Mouse (Mus musculus) heart, embryonic 12.5 days (tissue): ENCODE measurements around the gene Cyp2d10. TPM values are rescaled to one million over a fixed set of nuclear protein-coding genes. Genes with fewer than 3 reads are reported as not detected.
"Not testable (repeated sequence)": the region's sequence is repeated elsewhere in the genome, so short reads cannot be mapped to it uniquely, and the experiment has no call there.

Experiments used
- ATAC-seq: fragments of 200-750 bp; cut with Nextera tagmentation; 2 replicates; pipeline ENCODE4 v1.8.0; 2017; ENCODE audit warnings: moderate TSS enrichment, moderate library complexity; ENCODE audit not compliant: insufficient number of reproducible peaks, low FRiP score
- H3K27ac ChIP-seq: fragments of 300-500 bp; sonication (generic); 2 replicates; pipeline ENCODE4 v1.5.1; 2016; ENCODE audit warnings: mild to moderate bottlenecking, moderate library complexity; ENCODE audit not compliant: poor library complexity, severe bottlenecking
- H3K27me3 ChIP-seq: fragments of 300-500 bp; sonication (generic); replicated peaks from 2 replicates; pipeline ENCODE4 v1.6.1; 2016; ENCODE audit warnings: mild to moderate bottlenecking, moderate library complexity
- H3K36me3 ChIP-seq: fragments of 300-500 bp; sonication (generic); 2 replicates; pipeline ENCODE4 v1.6.1; 2016; ENCODE audit warnings: mild to moderate bottlenecking, moderate library complexity
- H3K4me1 ChIP-seq: fragments of 300-500 bp; sonication (generic); replicated peaks from 2 replicates; pipeline ENCODE4 v1.6.1; 2016; ENCODE audit warnings: mild to moderate bottlenecking
- H3K4me2 ChIP-seq: fragments of 300-500 bp; sonication (generic); 2 replicates; pipeline ENCODE4 v1.6.1; 2016; ENCODE audit warnings: mild to moderate bottlenecking, moderate library complexity
- H3K4me3 ChIP-seq: fragments of 300-500 bp; sonication (generic); 2 replicates; pipeline ENCODE4 v1.5.1; 2016; ENCODE audit warnings: mild to moderate bottlenecking
- H3K9ac ChIP-seq: fragments of 300-500 bp; sonication (generic); 2 replicates; pipeline ENCODE4 v1.6.1; 2016; ENCODE audit warnings: mild to moderate bottlenecking, moderate library complexity
- H3K9me3 ChIP-seq: fragments of 300-500 bp; sonication (generic); replicated peaks from 2 replicates; pipeline ENCODE4 v1.6.1; 2016; ENCODE audit warnings: mild to moderate bottlenecking, moderate library complexity
- WGBS: fragments of 180-500 bp; shearing (Covaris S2); methylation state at CpG from one replicate; pipeline ENCODE4 v1.1.7; 2016; 5-methylcytosine and 5-hydroxymethylcytosine counted together
- polyA plus RNA-seq: library from polyadenylated mRNA; unstranded; fragments of >200 nt; fragmentation: Nextera tagmentation; extraction: Ambion mirVana; gene quantifications from 2 replicates; pipeline ENCODE4 v1.2.1, GENCODE M21; 2016

Cyp2d10 gene
- polyA plus RNA-seq, 1 experiment from 2014 or later, result 0.15 TPM

- H3K9ac ChIP-seq, result no peak overlapping the region
- WGBS, result 71% methylated on average over 17 of the region's 17 CpGs
- peak overlapping the region; percentile 63 for H3K27ac ChIP-seq
These were observed 30.4 kb downstream of the Cyp2d10 start for GRCm38 (mm10) chr15:82376393-82377138.

GRCm38 (mm10) chr15:82375855-82376254 lies 31.1 kb downstream of the Cyp2d10 start:
- H3K4me2 ChIP-seq, result no peak overlapping the region
- no peak overlapping the region for H3K9ac ChIP-seq
- 88% methylated on average over 9 of the region's 9 CpGs for WGBS
- H3K4me3 ChIP-seq, result no peak overlapping the region
- 0 out of 2 replicates have a peak overlapping the region, but pooled peaks have one; percentile 63 for H3K27ac ChIP-seq
- peaks cover 5% of the 10 kb centered on the region; the same call in 1 of the 2 replicates for H3K27me3 ChIP-seq
- H3K9me3 ChIP-seq, result no peaks in the 10 kb centered on the region
- ATAC-seq, result no peak
- H3K4me1 ChIP-seq, result peaks cover 35% of the 10 kb centered on the region
- peaks cover 16% of the 10 kb centered on the region; the same call in 1 of the 2 replicates for H3K36me3 ChIP-seq

More at GRCm38 (mm10) chr15:82376393-82377138, 30.4 kb downstream of the Cyp2d10 start:
- H3K4me1 ChIP-seq, result peaks cover 39% of the 10 kb centered on the region
- no peaks in the 10 kb centered on the region for H3K9me3 ChIP-seq
- H3K4me2 ChIP-seq, result no peak overlapping the region
- ATAC-seq, result no peak
- H3K36me3 ChIP-seq, result peaks cover 16% of the 10 kb centered on the region; the same call in 1 of the 2 replicates
- no peak overlapping the region for H3K4me3 ChIP-seq
- peaks cover 5% of the 10 kb centered on the region; the same call in 1 of the 2 replicates for H3K27me3 ChIP-seq

GRCm38 (mm10) chr15:82374437-82374836 lies 32.6 kb downstream of the Cyp2d10 start:
- Histone ChIP-seq H3K27me3 (peaks cover 5% of the 10 kb centered on the region; the same call in 1 of the 2 replicates), H3K36me3 (peaks cover 16% of the 10 kb centered on the region; the same call in 1 of the 2 replicates), H3K9me3 (no peaks in the 10 kb centered on the region), H3K4me1 (peaks cover 29% of the 10 kb centered on the region), H3K4me3 (no peak overlapping the region), H3K27ac (no peak overlapping the region), H3K4me2 (no peak overlapping the region), H3K9ac (no peak overlapping the region)
- 91% methylated on average over 5 of the region's 5 CpGs for WGBS
- no peak for ATAC-seq

- whole genome bisulfite sequencing, result 76% methylated on average over 5 of the region's 5 CpGs
- no peak for ATAC-seq
- no peak overlapping the region for H3K9ac ChIP-seq
These were observed 34.0 kb downstream of the Cyp2d10 start for GRCm38 (mm10) chr15:82372991-82373390.

GRCm38 (mm10) chr15:82372446-82372845 lies 34.5 kb downstream of the Cyp2d10 start:
- H3K27me3 ChIP-seq, result peaks cover 5% of the 10 kb centered on the region; the same call in 1 of the 2 replicates
- peaks cover 16% of the 10 kb centered on the region; the same call in 1 of the 2 replicates for H3K36me3 ChIP-seq
- peaks cover 13% of the 10 kb centered on the region; the same call in 1 of the 2 replicates for H3K4me1 ChIP-seq
- H3K9ac ChIP-seq, result no peak overlapping the region
- H3K4me2 ChIP-seq, result no peak overlapping the region
- H3K9me3 ChIP-seq, result no peaks in the 10 kb centered on the region
- no peak for ATAC-seq
- H3K4me3 ChIP-seq, result no peak overlapping the region
- 81% methylated on average over 6 of the region's 6 CpGs for WGBS
- no peak overlapping the region for H3K27ac ChIP-seq

More at GRCm38 (mm10) chr15:82372991-82373390, 34.0 kb downstream of the Cyp2d10 start:
- Histone ChIP-seq H3K27ac (no peak overlapping the region), H3K36me3 (peaks cover 16% of the 10 kb centered on the region; the same call in 1 of the 2 replicates), H3K27me3 (peaks cover 5% of the 10 kb centered on the region; the same call in 1 of the 2 replicates), H3K4me2 (no peak overlapping the region), H3K4me1 (peaks cover 18% of the 10 kb centered on the region), H3K4me3 (no peak overlapping the region), H3K9me3 (no peaks in the 10 kb centered on the region)

GRCm38 (mm10) chr15:82368851-82369250 lies 38.1 kb downstream of the Cyp2d10 start:
- Histone ChIP-seq H3K4me2 (no peak overlapping the region), H3K36me3 (peaks cover 14% of the 10 kb centered on the region; the same call in 1 of the 2 replicates), H3K9me3 (no peaks in the 10 kb centered on the region), H3K27me3 (peaks cover 5% of the 10 kb centered on the region; the same call in 1 of the 2 replicates), H3K4me1 (no peaks in the 10 kb centered on the region), H3K9ac (no peak overlapping the region), H3K4me3 (no peak overlapping the region), H3K27ac (no peak overlapping the region)
- 90% methylated on average over 1 of the region's 1 CpGs for WGBS
- ATAC-seq, result no peak

GRCm38 (mm10) chr15:82368146-82368545 lies 38.8 kb downstream of the Cyp2d10 start:
- Histone ChIP-seq H3K4me1 (no peaks in the 10 kb centered on the region), H3K4me3 (no peak overlapping the region), H3K36me3 (peaks cover 11% of the 10 kb centered on the region; the same call in 1 of the 2 replicates), H3K27ac (no peak overlapping the region), H3K27me3 (peaks cover 4% of the 10 kb centered on the region; the same call in 1 of the 2 replicates), H3K4me2 (no peak overlapping the region), H3K9me3 (no peaks in the 10 kb centered on the region), H3K9ac (no peak overlapping the region)
- ATAC-seq, result no peak
- WGBS, result 79% methylated on average over 4 of the region's 4 CpGs

GRCm38 (mm10) chr15:82364561-82364960 lies 42.4 kb downstream of the Cyp2d10 start:
- H3K4me1 ChIP-seq, ATAC-seq, H3K27ac ChIP-seq, H3K27me3 ChIP-seq, H3K9ac ChIP-seq, H3K36me3 ChIP-seq, H3K9me3 ChIP-seq: not testable (repeated sequence)
- 8% methylated on average over 7 of the region's 9 CpGs for WGBS
- Histone ChIP-seq H3K4me3 (0 out of 2 replicates have a peak overlapping the region, but pooled peaks have one; percentile 18), H3K4me2 (peak overlapping the region; percentile 51)

GRCm38 (mm10) chr15:82363801-82364200 lies 43.2 kb downstream of the Cyp2d10 start:
- H3K9me3 ChIP-seq, H3K4me2 ChIP-seq, H3K4me3 ChIP-seq, H3K9ac ChIP-seq, H3K27me3 ChIP-seq, ATAC-seq, H3K27ac ChIP-seq, H3K36me3 ChIP-seq: not testable (repeated sequence)
- 70% methylated on average over 11 of the region's 12 CpGs for WGBS
- peaks cover 12% of the 10 kb centered on the region for H3K4me1 ChIP-seq

- 0 out of 2 replicates have a peak overlapping the region, but pooled peaks have one; percentile 45 for H3K27ac ChIP-seq
These were observed 44.8 kb downstream of the Cyp2d10 start for GRCm38 (mm10) chr15:82362234-82362633.

GRCm38 (mm10) chr15:82361459-82362018 lies 45.5 kb downstream of the Cyp2d10 start:
- WGBS, result 72% methylated on average over 11 of the region's 11 CpGs
- Histone ChIP-seq H3K27ac (peak overlapping the region; percentile 45), H3K9ac (no peak overlapping the region), H3K4me2 (no peak overlapping the region), H3K27me3 (no peaks in the 10 kb centered on the region), H3K4me3 (no peak overlapping the region), H3K36me3 (no peaks in the 10 kb centered on the region), H3K9me3 (no peaks in the 10 kb centered on the region), H3K4me1 (peaks cover 16% of the 10 kb centered on the region)
- 0 out of 2 replicates have a peak, but pooled peaks have one; percentile 45 for ATAC-seq

More at GRCm38 (mm10) chr15:82362234-82362633, 44.8 kb downstream of the Cyp2d10 start:
- no peaks in the 10 kb centered on the region for H3K36me3 ChIP-seq
- ATAC-seq, result 0 out of 2 replicates have a peak, but pooled peaks have one; percentile 29
- no peak overlapping the region for H3K4me2 ChIP-seq
- 61% methylated on average over 4 of the region's 4 CpGs for WGBS
- no peak overlapping the region for H3K9ac ChIP-seq
- H3K9me3 ChIP-seq, result no peaks in the 10 kb centered on the region
- no peaks in the 10 kb centered on the region for H3K27me3 ChIP-seq
- peaks cover 16% of the 10 kb centered on the region for H3K4me1 ChIP-seq
- H3K4me3 ChIP-seq, result no peak overlapping the region
